Mouse (Mus musculus) myocyte (in vitro differentiated cells): ENCODE data around the gene Kcne3.

ENCODE experiments used
- CEBPB ChIP-seq: IDR thresholded peaks from 2 replicates; pipeline ENCODE4 v1.6.1; 2011; ENCODE audit warnings: mild to moderate bottlenecking, moderate library complexity; ENCODE audit not compliant: poor library complexity, insufficient read depth, severe bottlenecking
- MAX ChIP-seq: IDR thresholded peaks from one replicate; pipeline ENCODE4 v1.6.1; 2011; ENCODE audit warnings: low read depth, mild to moderate bottlenecking, control low read depth
- MYOD1 ChIP-seq, 3 experiments: IDR thresholded peaks; one replicate each; pipeline ENCODE4 v1.6.1; 2011; ENCODE audit warnings: control low read depth in 2 of 3, low read depth in 2 of 3, mild to moderate bottlenecking in 2 of 3, moderate library complexity in 1 of 3; ENCODE audit not compliant: insufficient read length in 2 of 3, control insufficient read depth in 1 of 3
- POLR2A ChIP-seq: IDR thresholded peaks from one replicate; pipeline ENCODE4 v1.6.1; 2011; ENCODE audit warnings: low read depth, mild to moderate bottlenecking, control low read depth, moderate library complexity; ENCODE audit not compliant: insufficient read length
- POLR2AphosphoS2 ChIP-seq: IDR thresholded peaks from one replicate; pipeline ENCODE4 v1.6.1; 2011; ENCODE audit warnings: low read depth, control low read depth; ENCODE audit not compliant: insufficient read length
- REST ChIP-seq: IDR thresholded peaks from one replicate; pipeline ENCODE4 v1.6.1; 2011; ENCODE audit warnings: mild to moderate bottlenecking, control low read depth, moderate library complexity; ENCODE audit not compliant: insufficient read depth, insufficient read length
- SRF ChIP-seq: IDR thresholded peaks from one replicate; pipeline ENCODE4 v1.6.1; 2011; ENCODE audit warnings: low read depth; ENCODE audit not compliant: control insufficient read depth, insufficient read length
- TCF3 ChIP-seq: IDR thresholded peaks from one replicate; pipeline ENCODE4 v1.6.1; 2011; ENCODE audit warnings: low read depth, control low read depth; ENCODE audit not compliant: insufficient read length
- USF1 ChIP-seq: IDR thresholded peaks from one replicate; pipeline ENCODE4 v1.6.1; 2011; ENCODE audit warnings: low read depth, mild to moderate bottlenecking, control low read depth, moderate library complexity

GRCm38 (mm10) chr7:100159105-100159841 lies 17.0 kb upstream of the Kcne3 start, which contains the start of gene Lipt2:
- TF ChIP-seq CEBPB: no peak
- peak; percentile 77 for TF ChIP-seq POLR2A
- TF ChIP-seq MYOD1 (IDR thresholded peaks at IDR 0.05; ENCODE audit: control insufficient read depth in 1 of 3, insufficient read length in 2 of 3, low read depth in 2 of 3): peak in 2 of 3 experiments; percentile 72 to 79
- no peak for TF ChIP-seq REST
- TF ChIP-seq MAX: no peak
- peak; percentile 12 for TF ChIP-seq USF1
- TF ChIP-seq TCF3: no peak
- no peak for TF ChIP-seq SRF
- TF ChIP-seq POLR2AphosphoS2: peak; percentile 70
